Mouse (Mus musculus) T-helper 2 cell (primary cell): ENCODE measurements around the gene Gatad1.
"Not testable (repeated sequence)": the region's sequence is repeated elsewhere in the genome, so short reads cannot be mapped to it uniquely, and the experiment has no call there.

ENCODE experiments used
- in situ Hi-C: fragments of 300-600 bp; cut with MboI, MseI; formaldehyde crosslinking; loops from one replicate; pipeline ENCODE4 v1.15.1; 2025; ENCODE audit warnings: high pct_unique_total_duplicates

The Gatad1 gene

GRCm38 (mm10) chr5:3635286-3635685 is 21.7 kb downstream of the Gatad1 start:
- in situ Hi-C loops, result no loop called here

GRCm38 (mm10) chr5:3633951-3634350 is 23.0 kb downstream of the Gatad1 start:
- in situ Hi-C loops, result no loop called here

DNA sequence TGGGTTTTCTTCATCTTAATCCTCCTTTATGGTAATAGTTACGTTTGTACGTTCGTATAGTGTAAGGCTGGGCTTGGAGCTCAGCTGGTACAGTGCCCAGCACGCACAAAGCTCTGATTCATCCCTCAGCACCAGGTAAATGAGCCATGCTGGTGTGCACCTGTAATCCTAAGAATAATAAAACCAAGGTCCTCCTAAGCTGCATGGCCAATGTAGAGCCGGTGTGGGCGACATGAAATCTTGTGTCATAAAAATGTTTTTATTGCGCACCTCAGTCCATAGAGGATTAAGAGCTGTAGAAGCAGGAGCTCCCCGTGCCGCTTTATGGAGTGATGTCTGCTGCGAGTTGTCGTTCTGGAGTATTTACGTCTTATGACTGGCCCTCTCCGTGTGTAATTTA is 23.7 kb downstream of the Gatad1 start:
- in situ Hi-C loops, result no loop called here

- in situ Hi-C loops, result no loop called here
Measured at GRCm38 (mm10) chr5:3632285-3632684, 24.7 kb downstream of the Gatad1 start.

- in situ Hi-C loops, result no loop called here
Measured at GRCm38 (mm10) chr5:3631512-3632271, 25.3 kb downstream of the Gatad1 start.

DNA sequence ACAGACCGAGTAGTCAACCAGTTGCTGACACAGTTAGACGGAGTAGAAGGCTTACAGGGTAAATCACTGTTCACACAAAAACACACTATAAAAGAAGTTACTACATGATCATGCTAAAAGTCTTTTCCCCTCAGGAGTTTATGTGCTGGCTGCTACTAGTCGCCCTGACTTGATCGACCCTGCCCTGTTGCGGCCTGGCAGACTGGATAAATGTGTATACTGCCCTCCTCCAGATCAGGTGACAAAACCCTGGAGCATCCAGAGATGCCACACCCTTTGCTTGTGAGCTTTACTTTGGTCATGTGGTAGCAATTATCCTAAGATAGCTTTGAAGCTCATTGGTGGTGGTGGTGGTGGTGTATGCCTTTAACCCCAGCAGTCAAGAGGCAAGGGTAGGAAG is 26.9 kb downstream of the Gatad1 start:
- in situ Hi-C loops, result no loop called here

DNA sequence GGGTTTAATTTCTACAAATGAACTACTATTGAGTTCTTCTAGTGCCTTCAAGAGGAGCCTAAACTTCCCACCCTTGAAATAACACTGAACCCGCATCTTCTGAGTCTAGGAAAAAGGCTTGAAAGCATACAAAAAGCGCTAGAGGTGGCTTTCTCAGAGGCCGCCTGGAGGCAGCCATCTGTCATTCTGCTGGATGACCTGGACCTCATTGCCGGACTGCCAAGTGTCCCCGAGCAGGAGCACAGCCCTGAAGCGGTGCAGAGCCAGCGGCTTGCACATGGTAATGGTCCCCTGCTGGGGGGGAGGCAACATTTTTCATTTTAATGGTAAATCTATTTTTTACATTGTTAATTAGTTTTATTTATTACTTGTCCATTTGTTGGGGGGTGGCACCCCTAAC is 36.5 kb downstream of the Gatad1 start:
- in situ Hi-C loops, result no loop called here

DNA sequence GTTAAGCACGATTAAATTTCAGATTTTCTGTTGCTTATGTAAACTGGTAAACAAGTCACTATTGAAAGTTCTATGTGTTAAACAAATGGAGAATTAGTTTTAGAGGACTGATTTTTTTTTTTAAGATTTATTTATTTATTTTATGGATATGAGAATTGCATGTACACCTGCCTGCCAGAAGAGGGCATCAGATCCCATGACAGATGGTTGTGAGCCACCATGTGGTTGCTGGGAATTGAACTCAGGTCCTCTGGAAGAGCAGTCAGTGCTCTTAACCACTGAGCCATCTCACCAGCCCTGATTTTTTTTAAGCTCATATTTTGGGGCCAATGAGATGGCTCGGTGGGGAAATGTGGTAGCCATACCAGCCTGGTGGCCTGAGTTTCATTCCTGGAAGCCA is 45.1 kb downstream of the Gatad1 start:
- in situ Hi-C loops, result not testable (repeated sequence)

DNA sequence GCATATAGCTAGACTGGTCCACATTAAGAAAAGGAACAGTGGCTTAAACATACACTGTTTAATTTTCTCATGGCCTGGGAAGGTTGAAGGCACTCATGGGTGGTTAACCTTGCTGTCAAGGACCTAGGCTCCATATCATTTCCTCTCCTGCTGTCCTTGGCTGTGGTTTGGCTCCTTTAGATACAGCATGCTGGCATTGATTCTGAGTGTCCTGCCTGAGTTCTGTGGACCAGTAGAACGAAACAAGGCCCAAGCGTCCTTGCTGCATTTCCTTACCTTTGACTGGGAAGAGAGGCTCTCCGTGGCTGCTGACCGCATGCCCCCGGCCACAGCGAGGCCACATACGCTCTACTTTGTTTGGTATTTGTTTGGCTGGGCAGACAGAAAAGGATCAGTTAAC is 47.7 kb downstream of the Gatad1 start:
- in situ Hi-C loops, result no loop called here

DNA sequence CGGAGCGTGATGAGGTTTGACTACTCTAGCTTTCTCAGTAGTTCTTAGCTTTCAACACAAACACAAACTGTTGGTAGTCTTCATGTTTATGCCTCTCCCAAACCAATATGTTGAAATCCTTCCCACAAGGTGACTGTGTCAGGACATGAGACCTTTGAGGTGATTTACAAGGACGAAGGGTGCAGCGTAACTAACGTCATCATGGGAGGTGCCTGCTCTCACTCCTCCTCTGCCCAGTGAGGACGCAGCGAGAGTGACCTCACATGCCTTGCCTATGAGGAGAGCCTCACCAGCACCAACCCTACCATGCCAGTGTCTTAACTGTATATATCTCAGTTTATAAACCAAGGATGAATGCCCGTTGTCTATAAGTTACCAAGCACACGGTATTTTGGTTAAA is 49.9 kb downstream of the Gatad1 start:
- in situ Hi-C loops, result no loop called here

DNA sequence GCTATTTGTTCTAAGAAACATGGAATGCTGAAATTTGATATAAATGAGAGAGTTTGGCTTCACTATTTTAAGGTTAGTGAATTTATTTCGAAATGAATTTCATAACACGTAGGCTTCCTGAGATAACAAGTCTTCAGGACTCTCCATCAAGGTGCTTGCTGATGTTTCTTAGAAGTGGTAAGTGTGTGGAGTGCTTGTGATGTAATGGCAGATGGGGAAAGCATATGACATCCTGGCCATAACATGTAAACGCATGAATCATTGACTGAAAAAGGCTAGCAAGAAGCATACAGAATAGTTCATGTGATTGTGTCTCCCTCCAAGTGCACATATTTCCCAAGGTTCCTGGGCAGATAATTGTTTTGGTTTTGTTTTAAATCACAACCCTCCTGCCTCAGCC is 56.2 kb downstream of the Gatad1 start:
- in situ Hi-C loops, result no loop called here

DNA sequence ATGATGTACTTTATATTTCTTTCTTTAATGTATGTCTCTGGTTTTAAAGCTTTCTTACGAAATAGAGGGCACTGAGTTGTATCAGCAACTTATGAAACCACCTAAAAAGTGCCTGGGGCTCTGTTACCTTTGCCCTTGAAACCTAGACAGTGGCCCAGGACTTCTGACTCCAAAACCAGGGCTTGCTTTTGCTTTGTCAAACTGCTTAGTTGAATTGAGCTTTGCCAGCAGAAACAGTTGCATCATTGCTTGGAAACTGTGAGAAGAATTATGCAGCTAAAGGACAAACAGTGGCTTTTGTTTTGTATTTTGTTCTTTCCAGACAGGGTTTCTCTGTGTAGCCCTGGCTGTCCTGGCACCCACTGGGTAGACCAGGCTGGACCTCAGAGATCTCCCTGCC is 56.7 kb downstream of the Gatad1 start:
- in situ Hi-C loops, result no loop called here

- in situ Hi-C loops, result loop anchor here (5.0 kb wide), 1 partner anchor 46 kb away; no protein-coding TSS in a partner anchor
Measured at GRCm38 (mm10) chr5:3598766-3599165, 58.2 kb downstream of the Gatad1 start.

DNA sequence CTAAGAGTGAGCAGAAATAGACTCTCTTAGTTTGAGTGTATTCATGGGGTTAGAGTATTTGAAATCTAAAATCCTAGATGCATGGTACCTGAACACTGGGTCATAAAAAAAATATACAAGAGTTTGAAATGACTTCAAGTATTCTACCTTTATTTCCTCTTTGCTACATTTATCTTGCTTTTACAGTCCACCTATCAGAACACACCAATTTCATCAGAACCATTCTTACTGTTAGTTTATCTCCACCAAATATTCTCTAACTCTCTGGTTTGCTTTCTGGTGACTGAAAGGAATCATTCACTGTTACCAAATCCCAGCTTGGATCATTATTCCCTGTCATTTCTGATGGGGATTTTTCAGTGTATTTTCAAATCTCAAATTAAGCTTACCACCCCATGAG is 59.8 kb downstream of the Gatad1 start:
- in situ Hi-C loops, result loop anchor here (5.0 kb wide), 1 partner anchor 45 kb away; no protein-coding TSS in a partner anchor

- in situ Hi-C loops, result loop anchor here (5.0 kb wide), 1 partner anchor 44 kb away; no protein-coding TSS in a partner anchor
Measured at GRCm38 (mm10) chr5:3596399-3596766, 60.6 kb downstream of the Gatad1 start, which contains the start of gene Rbm48. Gene Rbm48, minus strand, starts transcription at chr5:3596585.

- in situ Hi-C loops, result loop anchor here (5.0 kb wide), 1 partner anchor 44 kb away; no protein-coding TSS in a partner anchor
Measured at GRCm38 (mm10) chr5:3595693-3596398, 61.1 kb downstream of the Gatad1 start, which contains the start of gene Pex1. Gene Pex1, plus strand, starts transcription at chr5:3596066.
